Mouse (Mus musculus) heart, postnatal 0 days (tissue): ENCODE measurements around the gene Nrp1. TPM values are rescaled to one million over a fixed set of nuclear protein-coding genes. Genes with fewer than 3 reads are reported as not detected.
A peak's percentile ranks its signal among the peaks of the same experiment; 100 is the strongest.

Experiments
- ATAC-seq: fragments of 200-750 bp; cut with Nextera tagmentation; 2 replicates; pipeline ENCODE4 v1.8.0; 2017; ENCODE audit warnings: low read depth, moderate number of reproducible peaks, moderate library complexity; ENCODE audit not compliant: insufficient read depth
- DNase-seq: peaks from one replicate; pipeline ENCODE4 v3.0.0-alpha.2; 2016; ENCODE audit warnings: low spot score
- H3K27ac ChIP-seq: fragments of 300-500 bp; sonication (generic); 2 replicates; pipeline ENCODE4 v1.5.1; 2014; ENCODE audit warnings: low read depth, mild to moderate bottlenecking
- H3K27me3 ChIP-seq: fragments of 300-500 bp; sonication (generic); 2 replicates; pipeline ENCODE4 v1.6.1; 2014; ENCODE audit warnings: low read length, mixed read lengths; ENCODE audit not compliant: control insufficient read depth, insufficient read depth
- H3K36me3 ChIP-seq: fragments of 300-500 bp; sonication (generic); replicated peaks from 2 replicates; pipeline ENCODE4 v1.6.1; 2014; ENCODE audit warnings: low read length, mixed read lengths; ENCODE audit not compliant: control insufficient read depth, insufficient read depth
- H3K4me1 ChIP-seq: fragments of 300-500 bp; sonication (generic); 2 replicates; pipeline ENCODE4 v1.6.1; 2014; ENCODE audit warnings: antibody characterized with exemption; ENCODE audit not compliant: control insufficient read depth, insufficient read depth
- H3K4me2 ChIP-seq: fragments of 300-500 bp; sonication (generic); 2 replicates; pipeline ENCODE4 v1.6.1; 2014; ENCODE audit warnings: low read depth, mild to moderate bottlenecking, low read length, moderate library complexity
- H3K4me3 ChIP-seq: fragments of 300-500 bp; sonication (generic); 2 replicates; pipeline ENCODE4 v1.5.1; 2014; ENCODE audit warnings: low read depth, low read length
- H3K9ac ChIP-seq: fragments of 300-500 bp; sonication (generic); replicated peaks from 2 replicates; pipeline ENCODE4 v1.6.1; 2014; ENCODE audit warnings: low read depth, low read length, mixed read lengths
- H3K9me3 ChIP-seq: fragments of 300-500 bp; sonication (generic); replicated peaks from 2 replicates; pipeline ENCODE4 v1.6.1; 2016; ENCODE audit warnings: low read length; ENCODE audit not compliant: control insufficient read depth
- CTCF ChIP-seq: IDR thresholded peaks from 2 replicates; pipeline ENCODE4 v1.5.1; 2016; ENCODE audit warnings: antibody characterized with exemption, control low read depth, low read depth
- EP300 ChIP-seq: IDR thresholded peaks from 2 replicates; pipeline ENCODE4 v1.6.1; 2016; ENCODE audit warnings: antibody characterized with exemption, low read depth
- WGBS: fragments of 180-500 bp; shearing (Covaris S2); extraction: QIAGEN DNeasy Blood & Tissue Kit; methylation state at CpG from one replicate; pipeline ENCODE4 v1.1.7; 2014; 5-methylcytosine and 5-hydroxymethylcytosine counted together
- polyA plus RNA-seq: library from polyadenylated mRNA; unstranded; fragments of >200 nt; fragmentation: Nextera tagmentation; extraction: Ambion mirVana; gene quantifications from 2 replicates; pipeline ENCODE4 v1.2.1, GENCODE M21; 2015
- total RNA-seq: library from RNA; depleted of rRNA; stranded (reverse); fragments of >200 nt; gene quantifications from 2 replicates; pipeline ENCODE4 v1.2.3, GENCODE M21; 2014; ENCODE audit warnings: low replicate concordance

Gene Nrp1
- total and polyA plus RNA-seq, 2 experiments from 2014 or later, result 90.5 to 122 TPM

DNA sequence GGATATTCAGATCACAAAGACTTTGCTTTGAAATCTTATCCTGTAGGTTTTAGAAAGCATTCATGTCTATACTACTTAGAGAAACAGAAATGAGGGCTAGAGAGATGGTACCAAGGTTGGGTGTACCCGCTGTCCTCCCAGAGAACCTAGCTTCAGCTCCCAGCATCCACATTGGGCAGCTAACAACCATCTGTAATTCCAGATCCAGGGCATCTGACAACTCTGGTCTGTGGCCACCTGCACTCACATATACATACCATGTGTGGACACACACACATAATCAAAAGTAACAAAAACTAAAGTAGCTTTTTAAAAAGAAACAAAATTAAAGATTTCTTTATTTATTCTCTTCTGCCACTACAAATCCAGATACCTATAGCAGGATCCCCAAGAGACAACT lies 3.3 kb upstream of the Nrp1 start:
- H3K27me3 ChIP-seq, result no peaks in the 10 kb centered on the region
- no peaks in the 10 kb centered on the region for H3K36me3 ChIP-seq
- no peaks in the 10 kb centered on the region for H3K9me3 ChIP-seq
- TF ChIP-seq EP300 (no peak), CTCF (no peak)
- ATAC-seq, result no peak
- WGBS, result 94% methylated on average over 1 of the region's 1 CpGs
- peaks cover 11% of the 10 kb centered on the region for H3K4me1 ChIP-seq
- no peak for DNase-seq
- H3K27ac ChIP-seq, result no peak overlapping the region
- H3K4me3 ChIP-seq, result no peak overlapping the region
- no peak overlapping the region for H3K4me2 ChIP-seq
- no peak overlapping the region for H3K9ac ChIP-seq

GRCm38 (mm10) chr8:128356170-128356569 lies 2.2 kb upstream of the Nrp1 start:
- H3K27ac ChIP-seq, result peak overlapping the region; percentile 97
- H3K4me1 ChIP-seq, result peaks cover 11% of the 10 kb centered on the region
- peak overlapping the region; percentile 87 for H3K4me2 ChIP-seq
- no peaks in the 10 kb centered on the region for H3K27me3 ChIP-seq
- H3K9me3 ChIP-seq, result no peaks in the 10 kb centered on the region
- H3K9ac ChIP-seq, result no peak overlapping the region
- peak overlapping the region; percentile 96; the same call in 1 of the 2 replicates for H3K4me3 ChIP-seq
- no peak for ATAC-seq
- 29% methylated on average over 5 of the region's 5 CpGs for WGBS
- H3K36me3 ChIP-seq, result no peaks in the 10 kb centered on the region
- TF ChIP-seq CTCF (no peak), EP300 (no peak)
- no peak for DNase-seq

DNA sequence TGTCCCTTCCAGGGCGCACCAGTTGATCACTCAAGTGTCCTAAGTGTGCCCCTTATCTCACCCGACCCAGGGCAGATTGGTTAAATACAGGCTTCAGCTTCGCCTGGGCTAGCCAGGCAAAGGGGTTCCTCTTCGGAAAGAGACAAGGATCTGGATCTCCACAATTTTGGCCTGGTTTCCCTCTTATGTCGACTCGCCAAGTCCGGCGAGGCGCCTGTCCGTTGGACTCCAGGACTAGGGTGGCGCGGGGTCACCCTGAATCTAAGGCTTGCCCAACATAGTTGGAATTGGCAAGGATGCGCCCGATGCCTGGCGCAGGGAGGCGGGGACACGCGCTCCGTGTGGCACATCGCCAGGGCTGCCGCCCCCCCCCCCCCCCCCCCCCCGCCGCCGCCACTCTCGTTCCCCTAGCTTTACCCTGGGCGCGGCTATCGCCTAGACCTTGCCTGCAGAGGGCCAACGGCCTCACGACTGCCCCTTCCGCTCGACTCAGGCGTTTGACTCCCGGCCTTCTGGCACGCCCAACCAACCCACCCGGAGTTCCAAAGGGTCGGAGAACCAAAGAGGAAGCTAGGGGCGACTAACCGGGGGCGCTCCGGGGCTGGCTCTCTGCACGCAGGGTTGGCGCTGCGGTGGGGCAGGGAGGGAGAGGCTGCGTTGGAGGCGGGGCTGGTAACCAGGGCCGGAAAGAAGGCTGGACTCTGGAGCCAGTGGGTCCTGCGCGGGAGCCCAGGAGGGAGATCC lies 1.4 kb upstream of the Nrp1 start:
- ATAC-seq, result peak; percentile 88
- DNase-seq, result peak; percentile 92
- H3K36me3 ChIP-seq, result no peaks in the 10 kb centered on the region
- H3K4me2 ChIP-seq, result peak overlapping the region; percentile 87
- H3K4me3 ChIP-seq, result peak overlapping the region; percentile 96
- H3K27me3 ChIP-seq, result no peaks in the 10 kb centered on the region
- H3K27ac ChIP-seq, result peak overlapping the region; percentile 97
- no peaks in the 10 kb centered on the region for H3K9me3 ChIP-seq
- H3K9ac ChIP-seq, result peak overlapping the region; percentile 95
- WGBS, result 2% methylated on average over 37 of the region's 49 CpGs
- peak; percentile 51 for TF ChIP-seq CTCF
- peak; percentile 47; the same call in 1 of the 2 replicates for TF ChIP-seq EP300
- H3K4me1 ChIP-seq, result peaks cover 12% of the 10 kb centered on the region

- no peaks in the 10 kb centered on the region for H3K27me3 ChIP-seq
- H3K36me3 ChIP-seq, result no peaks in the 10 kb centered on the region
- no peaks in the 10 kb centered on the region for H3K9me3 ChIP-seq
- peak overlapping the region; percentile 87 for H3K4me2 ChIP-seq
- ATAC-seq, result peak; percentile 35
- TF ChIP-seq CTCF, result peak; percentile 75
- peak; percentile 29 for TF ChIP-seq EP300
- under 1% methylated on average over 29 of the region's 29 CpGs for WGBS
- peak overlapping the region; percentile 97 for H3K27ac ChIP-seq
- peak overlapping the region; percentile 96 for H3K4me3 ChIP-seq
- peak; percentile 83 for DNase-seq
- peaks cover 18% of the 10 kb centered on the region for H3K4me1 ChIP-seq
- peak overlapping the region; percentile 95 for H3K9ac ChIP-seq
Measured at GRCm38 (mm10) chr8:128357540-128358405, 631 bp upstream of the Nrp1 start.

DNA sequence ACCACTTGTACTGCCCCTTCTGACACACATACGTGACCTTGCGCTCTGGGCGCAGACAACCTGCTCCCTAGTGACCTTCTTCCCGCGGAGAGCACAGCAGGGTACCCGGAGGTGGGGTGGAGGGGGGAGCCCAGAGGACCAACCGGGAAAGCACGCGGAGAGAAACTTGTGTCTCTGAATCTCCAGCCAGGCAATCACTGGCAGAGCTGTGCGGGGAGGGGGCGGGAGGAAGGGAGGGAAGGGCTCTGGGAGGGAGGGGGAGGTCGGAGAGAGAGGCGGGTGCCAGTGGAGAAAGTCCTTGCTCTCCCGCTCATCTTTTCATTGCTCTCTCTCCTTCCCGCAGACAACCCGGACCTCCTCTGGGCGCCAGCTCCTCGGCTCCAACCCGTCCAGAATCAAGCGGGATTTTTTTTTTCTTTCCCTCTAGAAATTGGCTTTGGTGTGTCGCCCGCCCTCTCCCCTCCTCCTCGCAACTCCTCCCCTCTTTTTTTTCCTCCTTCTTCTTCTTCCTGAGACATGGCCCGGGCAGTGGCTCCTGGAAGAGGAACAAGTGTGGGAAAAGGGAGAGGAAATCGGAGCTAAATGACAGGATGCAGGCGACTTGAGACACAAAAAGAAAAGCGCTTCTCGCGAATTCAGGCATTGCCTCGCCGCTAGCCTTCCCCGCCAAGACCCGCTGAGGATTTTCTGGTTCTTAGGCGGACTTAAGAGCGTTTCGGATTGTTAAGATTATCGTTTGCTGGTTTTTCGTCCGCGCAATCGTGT lies 534 bp downstream of the Nrp1 start:
- no peaks in the 10 kb centered on the region for H3K27me3 ChIP-seq
- peak overlapping the region; percentile 95 for H3K9ac ChIP-seq
- TF ChIP-seq EP300 (no peak), CTCF (no peak)
- WGBS, result 1% methylated on average over 38 of the region's 41 CpGs
- H3K4me2 ChIP-seq, result peak overlapping the region; percentile 87
- no peaks in the 10 kb centered on the region for H3K9me3 ChIP-seq
- no peaks in the 10 kb centered on the region for H3K36me3 ChIP-seq
- peak overlapping the region; percentile 96 for H3K4me3 ChIP-seq
- ATAC-seq (peak; percentile 44), DNase-seq (peak; percentile 88)
- peaks cover 18% of the 10 kb centered on the region for H3K4me1 ChIP-seq
- peak overlapping the region; percentile 97 for H3K27ac ChIP-seq
